Mouse (Mus musculus) G1E (cell line): ENCODE results near the gene Ppp1r14b. TPM values are rescaled to one million over a fixed set of nuclear protein-coding genes. Genes with fewer than 3 reads are reported as not detected.
A peak's percentile ranks its signal among the peaks of the same experiment; 100 is the strongest.

Experiments
- ATAC-seq: 2 replicates; pipeline ENCODE4 v1.8.0; 2016; ENCODE audit warnings: mild to moderate bottlenecking; ENCODE audit not compliant: insufficient number of reproducible peaks, poor library complexity, low FRiP score, severe bottlenecking; ENCODE audit errors: extremely low read depth
- DNase-seq: peaks from one replicate; pipeline ENCODE4 v3.0.0; 2012; ENCODE audit warnings: low spot score
- H3K27me3 ChIP-seq: 2 replicates; pipeline ENCODE4 v1.6.1; 2012; ENCODE audit warnings: mild to moderate bottlenecking, low read length, inconsistent platforms; ENCODE audit not compliant: insufficient read depth
- H3K36me3 ChIP-seq: replicated peaks from 2 replicates; pipeline ENCODE3; 2012; ENCODE audit warnings: mild to moderate bottlenecking, inconsistent platforms
- H3K4me1 ChIP-seq: 2 replicates; pipeline ENCODE4 v1.6.1; 2012; ENCODE audit warnings: low read depth, low read length, inconsistent platforms, mixed read lengths; ENCODE audit not compliant: insufficient read depth
- H3K4me3 ChIP-seq: 2 replicates; pipeline ENCODE4 v1.5.1; 2012; ENCODE audit warnings: low read depth, mild to moderate bottlenecking, inconsistent platforms, low read length, moderate library complexity, mixed read lengths
- H3K9me3 ChIP-seq: replicated peaks from 2 replicates; pipeline ENCODE4 v1.6.1; 2012; ENCODE audit warnings: inconsistent platforms
- CTCF ChIP-seq: IDR thresholded peaks from 2 replicates; pipeline ENCODE4 v1.5.1; 2012; ENCODE audit warnings: low read depth, low read length, inconsistent platforms, mixed read lengths
- GATA1 ChIP-seq: IDR thresholded peaks from 2 replicates; pipeline ENCODE4 v1.6.1; 2012; ENCODE audit warnings: borderline replicate concordance, low read length, inconsistent platforms, mixed read lengths
- GATA2 ChIP-seq: IDR thresholded peaks from 2 replicates; pipeline ENCODE4 v1.6.1; 2012; ENCODE audit warnings: low read depth, low read length, inconsistent platforms, borderline replicate concordance
- POLR2AphosphoS5 ChIP-seq: IDR thresholded peaks from 2 replicates; pipeline ENCODE4 v1.6.1; 2012; ENCODE audit warnings: low read depth, low read length, inconsistent platforms; ENCODE audit not compliant: insufficient replicate concordance
- TAL1 ChIP-seq: conservative IDR thresholded peaks from 2 replicates; pipeline ENCODE4 v1.6.1; 2012; ENCODE audit warnings: low read depth, low read length, inconsistent platforms, mixed read lengths
- polyA plus RNA-seq: library from polyadenylated mRNA; stranded (reverse); fragments of >175 nt; gene quantifications from 2 replicates; pipeline ENCODE4 v1.2.3, GENCODE M21; 2012
- total RNA-seq, 2 experiments: library from RNA; stranded (forward) in 1 of 2; stranded (reverse) in 1 of 2; fragments of 200-1000 nt in 1 of 2; fragments of >200 nt in 1 of 2; fragmentation: Nextera tagmentation in 1 of 2; gene quantifications; 2 replicates each; pipeline ENCODE4 v1.2.3; 2014 to 2017

Ppp1r14b gene
- total and polyA plus RNA-seq, 3 experiments: 74.0 to 281 (median 141) TPM

DNA sequence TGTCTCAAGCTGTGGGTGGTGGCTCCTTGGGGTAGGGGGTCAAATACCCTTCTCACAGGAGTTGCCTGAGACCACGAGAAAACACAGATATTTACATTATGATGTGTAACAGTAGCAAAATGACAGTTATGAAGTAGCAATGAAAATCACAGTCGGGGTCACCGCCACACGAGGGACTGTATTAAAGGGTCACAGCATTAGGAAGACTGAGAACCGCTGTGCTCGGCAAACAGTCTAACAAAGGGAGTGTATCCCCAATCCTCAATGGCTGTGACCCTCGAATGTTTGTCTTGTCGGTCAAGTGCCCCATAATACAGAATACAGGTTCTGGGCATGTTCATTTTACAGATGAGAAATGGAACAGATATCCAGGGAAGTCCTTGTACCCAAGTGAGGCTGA lies 19.2 kb downstream of the Ppp1r14b start:
- no peak for DNase-seq
- Histone ChIP-seq H3K27me3 (no peaks in the 10 kb centered on the region), H3K9me3 (no peaks in the 10 kb centered on the region), H3K36me3 (peaks cover 53% of the 10 kb centered on the region), H3K4me1 (peaks cover 68% of the 10 kb centered on the region), H3K4me3 (no peak overlapping the region)
- ATAC-seq: no peak
- TF ChIP-seq GATA2 (no peak), CTCF (no peak), GATA1 (no peak), TAL1 (no peak), POLR2AphosphoS5 (no peak)

DNA sequence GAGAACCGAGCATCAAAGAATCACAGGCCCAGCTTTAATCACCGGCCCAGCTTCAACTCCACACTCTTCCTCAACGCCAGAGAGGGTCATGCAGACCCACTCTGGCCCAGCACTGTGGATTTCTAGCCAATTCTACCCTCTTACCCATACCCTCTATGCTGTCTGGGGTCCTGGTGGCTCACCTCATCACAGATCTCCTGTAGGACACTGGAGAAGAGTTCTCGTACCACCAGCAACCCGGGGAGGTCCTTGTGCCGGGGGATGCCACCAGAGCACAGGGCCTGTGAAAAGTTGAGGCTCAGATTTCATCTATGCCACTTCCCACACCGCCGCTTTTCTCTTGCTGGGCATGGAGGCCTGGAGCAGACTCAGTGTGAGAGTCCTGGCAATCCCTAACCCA lies 19.7 kb downstream of the Ppp1r14b start:
- H3K9me3 ChIP-seq: no peaks in the 10 kb centered on the region
- no peak for DNase-seq
- no peak for ATAC-seq
- no peaks in the 10 kb centered on the region; the same call in 1 of the 2 replicates for H3K27me3 ChIP-seq
- H3K4me3 ChIP-seq: peak overlapping the region; percentile 76
- peaks cover 53% of the 10 kb centered on the region for H3K36me3 ChIP-seq
- TF ChIP-seq TAL1 (no peak), GATA2 (no peak), CTCF (no peak), GATA1 (no peak), POLR2AphosphoS5 (no peak)
- H3K4me1 ChIP-seq: peaks cover 68% of the 10 kb centered on the region

DNA sequence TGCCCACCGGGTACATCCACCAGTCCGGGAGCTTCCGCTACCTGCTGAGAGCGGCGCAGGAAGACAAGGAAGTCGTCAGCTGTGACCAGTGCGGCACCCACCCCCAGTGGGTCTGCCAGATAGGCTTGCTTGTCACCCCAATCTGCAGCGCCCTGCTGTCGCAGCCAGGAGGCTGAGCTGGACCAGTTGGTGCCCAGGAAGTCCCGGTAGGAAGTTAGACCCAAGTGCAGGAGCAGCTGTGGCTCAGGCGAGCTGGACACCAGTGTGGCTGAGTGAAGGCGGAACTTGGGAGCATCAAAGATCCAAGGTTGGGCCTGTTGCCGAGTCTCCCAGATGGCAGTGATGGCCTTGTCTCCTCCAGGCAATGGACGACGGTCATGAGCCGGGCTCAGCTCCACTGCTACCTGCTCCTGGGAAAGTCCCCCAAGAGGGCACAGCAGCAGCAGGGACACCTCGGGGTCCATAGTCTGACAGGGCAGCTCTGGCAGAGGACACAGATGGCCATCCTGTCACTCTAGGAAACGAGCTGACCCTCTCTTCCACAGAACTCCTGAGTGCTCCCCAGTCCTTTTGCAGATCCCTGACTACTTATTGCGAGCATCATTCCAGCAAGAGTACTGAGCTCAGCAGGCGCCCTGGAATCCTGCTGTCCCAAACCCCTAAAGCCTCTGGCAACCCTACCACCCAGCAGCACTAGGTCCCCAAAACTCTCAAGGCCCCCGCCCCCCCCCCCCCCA lies 20.7 kb downstream of the Ppp1r14b start:
- no peak for TF ChIP-seq GATA1
- TF ChIP-seq TAL1: no peak; the same call in 1 of the 2 replicates
- Histone ChIP-seq H3K4me1 (peaks cover 62% of the 10 kb centered on the region), H3K4me3 (peak overlapping the region; percentile 76), H3K36me3 (peaks cover 56% of the 10 kb centered on the region), H3K27me3 (no peaks in the 10 kb centered on the region; the same call in 1 of the 2 replicates), H3K9me3 (no peaks in the 10 kb centered on the region)
- ATAC-seq (no peak), DNase-seq (peak; percentile 41)

DNA sequence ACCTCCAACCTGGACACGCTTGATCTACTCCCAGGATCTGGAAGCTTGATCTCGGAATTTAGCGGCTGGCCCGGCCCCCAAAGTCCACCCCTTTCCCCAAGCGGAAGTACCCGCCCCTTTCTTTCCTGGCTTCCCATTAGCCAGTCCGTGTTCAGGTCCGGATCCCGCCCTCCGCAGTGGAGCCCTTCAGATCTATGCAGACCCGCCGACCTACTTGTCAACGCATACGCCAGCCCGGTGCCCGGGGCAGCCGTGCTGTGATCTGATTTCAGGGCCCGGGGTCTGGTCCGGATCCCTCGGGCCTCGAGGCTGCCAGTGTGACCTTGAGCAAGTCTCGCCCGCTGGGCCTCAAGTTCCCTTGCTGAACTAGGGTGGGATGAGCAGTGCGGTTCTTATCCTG lies 21.2 kb downstream of the Ppp1r14b start, which contains the start of the genes Nudt22 and Trpt1:
Gene Nudt22, minus strand, starts transcription at position 112 of the 400 bp plus-strand sequence.
Gene Trpt1, plus strand, starts transcription at position 126 of the 400 bp plus-strand sequence.
- DNase-seq: peak; percentile 82

DNA sequence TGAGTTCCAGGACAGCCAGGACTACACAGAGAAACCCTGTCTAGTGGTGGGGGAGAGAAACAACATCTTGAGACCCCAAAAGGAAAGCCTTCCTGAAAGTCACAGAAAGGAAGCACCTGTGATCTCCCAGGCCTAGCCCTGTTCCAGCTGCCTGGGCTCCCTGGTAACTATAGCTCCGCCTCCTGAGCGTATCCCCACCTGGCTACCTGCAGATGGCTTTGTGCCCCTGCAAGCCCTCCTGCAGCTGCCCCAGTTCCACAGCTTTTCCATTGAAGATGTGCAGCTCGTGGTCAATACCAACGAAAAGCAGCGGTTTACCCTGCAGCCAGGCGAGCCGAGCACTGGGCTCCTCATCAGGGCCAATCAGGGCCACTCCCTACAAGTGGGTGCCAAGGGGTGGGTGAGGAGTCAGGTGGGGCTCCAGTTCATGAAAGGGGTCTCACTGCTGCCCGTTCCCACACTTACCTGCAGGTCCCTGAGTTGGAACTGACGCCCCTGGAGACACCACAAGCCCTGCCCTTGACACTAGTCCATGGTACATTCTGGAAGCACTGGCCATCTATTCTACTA lies 23.0 kb downstream of the Ppp1r14b start:
- ATAC-seq (no peak), DNase-seq (no peak)
- TF ChIP-seq CTCF (no peak), GATA2 (no peak), TAL1 (no peak), POLR2AphosphoS5 (no peak), GATA1 (no peak)
- Histone ChIP-seq H3K4me1 (peaks cover 50% of the 10 kb centered on the region), H3K36me3 (peaks cover 75% of the 10 kb centered on the region), H3K4me3 (no peak overlapping the region), H3K9me3 (no peaks in the 10 kb centered on the region), H3K27me3 (no peaks in the 10 kb centered on the region; the same call in 1 of the 2 replicates)

More for the DNA sequence above, 21.2 kb downstream of the Ppp1r14b start, which contains the start of the genes Nudt22 and Trpt1:
- peak within 1 kb of the TSS; percentile 76 for H3K4me3 ChIP-seq
- no peaks in the 10 kb centered on the region for H3K9me3 ChIP-seq
- peaks cover 59% of the 10 kb centered on the region for H3K4me1 ChIP-seq
- H3K36me3 ChIP-seq: peaks cover 57% of the 10 kb centered on the region
- ATAC-seq: peak; percentile 28; the same call in 1 of the 2 replicates
- TF ChIP-seq GATA1 (no peak), POLR2AphosphoS5 (no peak), CTCF (no peak), GATA2 (no peak), TAL1 (no peak)
- no peaks in the 10 kb centered on the region; the same call in 1 of the 2 replicates for H3K27me3 ChIP-seq

DNA sequence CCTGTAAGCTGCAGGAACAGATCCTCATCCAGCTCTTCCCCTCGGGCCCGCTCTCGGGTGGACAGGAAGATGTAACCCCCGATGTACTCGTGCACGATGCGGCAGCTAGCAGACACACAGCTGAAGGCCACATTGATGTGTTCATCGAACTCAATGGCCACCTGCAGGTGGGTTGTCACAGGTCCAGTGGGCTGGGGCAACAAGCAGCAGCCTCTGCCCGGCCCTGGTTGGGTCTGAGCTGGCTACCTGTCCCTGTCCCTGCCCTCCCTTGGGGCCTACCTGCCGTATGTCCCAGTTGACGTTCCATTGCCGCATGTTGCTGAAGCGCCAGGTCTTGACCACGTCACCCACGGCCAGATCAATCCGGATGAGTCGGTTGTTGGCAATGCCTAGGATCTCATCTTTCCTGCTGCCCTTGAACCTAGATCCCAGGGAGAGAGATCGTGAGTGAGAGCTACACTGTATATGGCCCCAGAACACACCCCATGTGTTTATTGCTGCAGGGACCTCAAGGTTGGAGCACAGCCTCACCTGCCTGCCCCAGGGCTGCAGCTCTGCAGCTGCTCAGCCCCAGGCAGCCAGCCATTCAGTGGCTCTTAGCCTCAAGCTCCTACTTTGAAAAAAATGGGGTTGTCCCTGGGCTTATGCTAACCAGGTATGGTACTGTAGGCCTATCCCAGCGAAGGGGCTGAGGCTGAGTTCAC lies 24.7 kb downstream of the Ppp1r14b start:
- DNase-seq (no peak), ATAC-seq (no peak)
- Histone ChIP-seq H3K9me3 (no peaks in the 10 kb centered on the region), H3K4me1 (peaks cover 33% of the 10 kb centered on the region), H3K4me3 (no peak overlapping the region), H3K27me3 (no peaks in the 10 kb centered on the region; the same call in 1 of the 2 replicates), H3K36me3 (peaks cover 76% of the 10 kb centered on the region)
- TF ChIP-seq CTCF: no peak
- no peak for TF ChIP-seq POLR2AphosphoS5
- TF ChIP-seq TAL1: no peak
- TF ChIP-seq GATA1: no peak
- no peak for TF ChIP-seq GATA2
